Mouse (Mus musculus) G1E (cell line): ENCODE results near the gene Cdh15. TPM values are rescaled to one million over a fixed set of nuclear protein-coding genes. Genes with fewer than 3 reads are reported as not detected.

Source experiments
- ATAC-seq: 2 replicates; pipeline ENCODE4 v1.8.0; 2016; ENCODE audit warnings: mild to moderate bottlenecking; ENCODE audit not compliant: insufficient number of reproducible peaks, poor library complexity, low FRiP score, severe bottlenecking; ENCODE audit errors: extremely low read depth
- DNase-seq: peaks from one replicate; pipeline ENCODE4 v3.0.0; 2012; ENCODE audit warnings: low spot score
- H3K27me3 ChIP-seq: 2 replicates; pipeline ENCODE4 v1.6.1; 2012; ENCODE audit warnings: mild to moderate bottlenecking, low read length, inconsistent platforms; ENCODE audit not compliant: insufficient read depth
- H3K36me3 ChIP-seq: replicated peaks from 2 replicates; pipeline ENCODE3; 2012; ENCODE audit warnings: mild to moderate bottlenecking, inconsistent platforms
- H3K4me1 ChIP-seq: 2 replicates; pipeline ENCODE4 v1.6.1; 2012; ENCODE audit warnings: low read depth, low read length, inconsistent platforms, mixed read lengths; ENCODE audit not compliant: insufficient read depth
- H3K4me3 ChIP-seq: 2 replicates; pipeline ENCODE4 v1.5.1; 2012; ENCODE audit warnings: low read depth, mild to moderate bottlenecking, inconsistent platforms, low read length, moderate library complexity, mixed read lengths
- H3K9me3 ChIP-seq: replicated peaks from 2 replicates; pipeline ENCODE4 v1.6.1; 2012; ENCODE audit warnings: inconsistent platforms
- CTCF ChIP-seq: IDR thresholded peaks from 2 replicates; pipeline ENCODE4 v1.5.1; 2012; ENCODE audit warnings: low read depth, low read length, inconsistent platforms, mixed read lengths
- GATA1 ChIP-seq: IDR thresholded peaks from 2 replicates; pipeline ENCODE4 v1.6.1; 2012; ENCODE audit warnings: borderline replicate concordance, low read length, inconsistent platforms, mixed read lengths
- GATA2 ChIP-seq: IDR thresholded peaks from 2 replicates; pipeline ENCODE4 v1.6.1; 2012; ENCODE audit warnings: low read depth, low read length, inconsistent platforms, borderline replicate concordance
- POLR2AphosphoS5 ChIP-seq: IDR thresholded peaks from 2 replicates; pipeline ENCODE4 v1.6.1; 2012; ENCODE audit warnings: low read depth, low read length, inconsistent platforms; ENCODE audit not compliant: insufficient replicate concordance
- TAL1 ChIP-seq: conservative IDR thresholded peaks from 2 replicates; pipeline ENCODE4 v1.6.1; 2012; ENCODE audit warnings: low read depth, low read length, inconsistent platforms, mixed read lengths
- polyA plus RNA-seq: library from polyadenylated mRNA; stranded (reverse); fragments of >175 nt; gene quantifications from 2 replicates; pipeline ENCODE4 v1.2.3, GENCODE M21; 2012
- total RNA-seq, 2 experiments: library from RNA; stranded (forward) in 1 of 2; stranded (reverse) in 1 of 2; fragments of 200-1000 nt in 1 of 2; fragments of >200 nt in 1 of 2; fragmentation: Nextera tagmentation in 1 of 2; gene quantifications; 2 replicates each; pipeline ENCODE4 v1.2.3; 2014 to 2017

The Cdh15 gene
- total and polyA plus RNA-seq, 3 experiments: not detected

DNA sequence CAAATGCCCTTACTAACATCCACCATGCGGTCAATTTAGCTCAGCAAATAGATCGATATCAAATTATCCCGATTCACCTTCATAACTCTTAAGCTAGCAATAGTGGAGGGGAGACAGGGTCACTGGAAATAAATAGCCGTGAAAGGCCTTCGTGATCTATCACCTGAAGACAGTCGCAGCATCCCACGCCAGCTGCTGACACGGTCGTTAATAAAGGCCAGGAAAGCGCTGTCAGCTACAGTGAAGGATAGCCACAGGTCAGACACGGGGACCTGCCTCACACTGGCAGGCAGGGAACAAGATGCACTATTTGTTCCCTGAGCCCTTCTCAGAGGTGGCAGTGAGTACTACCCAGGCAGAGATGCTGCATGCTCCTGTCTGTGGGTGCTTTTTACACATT lies 28.0 kb upstream of the Cdh15 start:
- no peak for TF ChIP-seq GATA2
- no peak for TF ChIP-seq TAL1
- TF ChIP-seq POLR2AphosphoS5: no peak
- TF ChIP-seq GATA1: no peak
- no peak for TF ChIP-seq CTCF
- no peaks in the 10 kb centered on the region for H3K9me3 ChIP-seq
- no peak overlapping the region for H3K4me3 ChIP-seq
- no peaks in the 10 kb centered on the region for H3K36me3 ChIP-seq
- no peak for ATAC-seq
- no peak for DNase-seq
- peaks cover 83% of the 10 kb centered on the region for H3K27me3 ChIP-seq
- H3K4me1 ChIP-seq: 0 out of 2 replicates have a peak, but pooled peaks cover 3% of the 10 kb centered on the region

GRCm38 (mm10) chr8:122824571-122824970 lies 23.2 kb upstream of the Cdh15 start:
- DNase-seq (no peak), ATAC-seq (no peak)
- Histone ChIP-seq H3K4me1 (peaks cover 16% of the 10 kb centered on the region), H3K27me3 (peaks cover 86% of the 10 kb centered on the region), H3K9me3 (no peaks in the 10 kb centered on the region), H3K36me3 (no peaks in the 10 kb centered on the region), H3K4me3 (no peak overlapping the region)
- TF ChIP-seq TAL1 (no peak), POLR2AphosphoS5 (no peak), CTCF (no peak)

- Histone ChIP-seq H3K9me3 (no peaks in the 10 kb centered on the region), H3K4me1 (peaks cover 19% of the 10 kb centered on the region), H3K36me3 (no peaks in the 10 kb centered on the region), H3K4me3 (no peak overlapping the region), H3K27me3 (peaks cover 86% of the 10 kb centered on the region)
- DNase-seq (no peak), ATAC-seq (no peak)
- TF ChIP-seq GATA1: no peak
- no peak for TF ChIP-seq POLR2AphosphoS5
- no peak for TF ChIP-seq GATA2
- TF ChIP-seq CTCF: no peak
- TF ChIP-seq TAL1: no peak
Measured at GRCm38 (mm10) chr8:122824986-122825385, 22.8 kb upstream of the Cdh15 start.

DNA sequence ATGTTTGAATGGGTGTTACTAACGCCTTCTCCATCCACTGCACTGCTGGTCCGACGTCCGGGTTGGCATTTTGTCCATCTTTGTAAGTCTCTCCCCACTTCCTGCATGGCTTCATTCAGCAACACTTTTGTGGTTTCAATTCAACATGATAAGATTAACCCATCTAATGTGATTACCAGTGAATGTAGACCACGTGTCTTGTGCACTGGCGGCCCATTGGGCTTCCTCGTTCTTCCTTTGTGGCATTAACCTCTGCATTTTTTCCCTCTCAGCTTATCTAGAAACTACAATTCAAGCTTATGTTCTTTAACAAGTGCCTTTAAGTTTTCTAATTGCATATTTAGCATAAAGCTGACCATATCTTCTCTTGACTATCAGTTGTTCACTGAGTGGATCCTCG lies 22.4 kb upstream of the Cdh15 start:
- TF ChIP-seq POLR2AphosphoS5 (no peak), GATA2 (no peak), TAL1 (no peak), GATA1 (no peak)
- Histone ChIP-seq H3K27me3 (peaks cover 84% of the 10 kb centered on the region), H3K4me3 (no peak overlapping the region), H3K36me3 (no peaks in the 10 kb centered on the region), H3K9me3 (no peaks in the 10 kb centered on the region), H3K4me1 (peaks cover 23% of the 10 kb centered on the region)
- no peak for ATAC-seq
- no peak for DNase-seq

DNA sequence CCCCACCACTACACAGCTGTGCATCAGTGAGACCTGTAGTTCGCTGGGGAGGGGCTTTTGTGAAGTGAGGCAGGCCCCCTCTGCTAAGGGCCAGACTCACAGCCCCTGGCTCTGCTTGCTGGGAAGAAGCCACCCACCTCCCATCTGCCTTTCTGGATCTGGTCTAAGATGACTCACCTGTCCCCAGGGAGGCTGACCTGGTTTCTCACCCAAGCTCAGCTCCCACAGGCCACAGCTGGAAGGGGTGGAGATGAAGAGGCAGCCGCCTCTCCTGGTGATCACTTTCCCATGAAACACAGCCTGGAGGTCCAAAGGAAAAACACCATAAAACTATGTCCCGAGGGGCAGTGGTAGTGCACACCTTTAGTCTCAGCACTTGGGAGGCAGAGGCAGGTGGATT lies 18.4 kb upstream of the Cdh15 start:
- TF ChIP-seq POLR2AphosphoS5: no peak
- H3K4me3 ChIP-seq: no peak overlapping the region
- DNase-seq: no peak
- no peak for ATAC-seq
- no peaks in the 10 kb centered on the region for H3K36me3 ChIP-seq
- H3K4me1 ChIP-seq: peaks cover 27% of the 10 kb centered on the region
- no peaks in the 10 kb centered on the region for H3K9me3 ChIP-seq
- H3K27me3 ChIP-seq: peaks cover 97% of the 10 kb centered on the region

- no peaks in the 10 kb centered on the region for H3K9me3 ChIP-seq
- no peak overlapping the region for H3K4me3 ChIP-seq
- peaks cover 25% of the 10 kb centered on the region for H3K4me1 ChIP-seq
- no peaks in the 10 kb centered on the region for H3K36me3 ChIP-seq
- peaks cover 91% of the 10 kb centered on the region for H3K27me3 ChIP-seq
- peak; percentile 77 for ATAC-seq
- peak; percentile 90 for DNase-seq
- TF ChIP-seq TAL1: no peak
- no peak for TF ChIP-seq POLR2AphosphoS5
- TF ChIP-seq GATA1: no peak
- TF ChIP-seq GATA2: no peak
- peak; percentile 97 for TF ChIP-seq CTCF
Measured at GRCm38 (mm10) chr8:122830349-122831061, 17.3 kb upstream of the Cdh15 start.

DNA sequence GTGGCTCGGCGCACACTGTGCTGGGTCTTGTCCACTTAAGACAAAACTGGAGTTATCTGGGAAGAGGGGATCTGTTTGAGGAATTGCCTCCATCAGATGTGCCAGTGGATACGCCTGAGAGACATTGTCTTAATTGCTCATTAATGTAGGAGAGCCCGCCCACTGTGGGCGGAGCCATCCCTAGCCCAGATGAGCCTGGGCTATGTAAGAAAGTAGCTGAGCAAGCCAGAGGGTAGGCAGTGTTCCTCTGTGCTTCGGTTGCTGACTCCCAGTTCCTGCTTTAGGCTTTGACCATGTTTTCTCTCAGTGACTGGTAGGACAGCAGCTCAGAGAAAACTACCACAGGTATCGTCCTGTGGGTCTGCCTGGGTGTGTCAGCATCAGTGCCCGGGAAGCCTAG lies 13.3 kb upstream of the Cdh15 start:
- no peaks in the 10 kb centered on the region for H3K36me3 ChIP-seq
- H3K9me3 ChIP-seq: no peaks in the 10 kb centered on the region
- peaks cover 84% of the 10 kb centered on the region for H3K27me3 ChIP-seq
- DNase-seq (no peak), ATAC-seq (no peak)
- no peak overlapping the region for H3K4me3 ChIP-seq
- H3K4me1 ChIP-seq: peaks cover 20% of the 10 kb centered on the region
- TF ChIP-seq GATA2: no peak
- TF ChIP-seq CTCF: no peak
- no peak for TF ChIP-seq POLR2AphosphoS5
- TF ChIP-seq TAL1: no peak
- no peak for TF ChIP-seq GATA1
